Mouse (Mus musculus): ENCODE measurements around the gene 1700034J05Rik.

DNA sequence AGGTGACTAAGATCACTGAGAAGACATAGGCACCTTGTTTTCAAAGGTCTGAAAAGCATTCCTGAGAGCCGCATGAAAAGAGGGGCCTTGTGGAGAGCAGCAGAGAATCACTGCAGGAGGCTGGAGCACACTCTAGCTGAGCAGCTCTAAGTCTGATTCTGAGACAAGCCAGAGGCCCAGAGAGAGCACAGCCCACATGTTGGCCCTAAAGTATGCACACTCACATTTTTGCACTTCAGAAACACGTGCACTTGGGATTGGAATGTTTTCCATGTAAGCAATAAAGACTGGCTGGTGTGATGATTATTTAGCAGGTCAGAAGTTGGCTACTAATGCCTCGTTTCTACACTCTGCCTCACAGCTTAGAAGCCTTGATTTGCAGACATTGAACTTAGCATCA is 25.7 kb upstream of the 1700034J05Rik start:
- no peak for TF ChIP-seq POLR2A (IDR thresholded peaks at IDR 0.05; ENCODE audit: extremely low read depth, insufficient read depth, low read length)
- TF ChIP-seq CTCF (IDR thresholded peaks at IDR 0.05; ENCODE audit: extremely low read depth, insufficient read depth, low read length) = no peak
